Mouse (Mus musculus): ENCODE data around the gene Eif3f.

- TF ChIP-seq CTCF (conservative IDR thresholded peaks at IDR 0.05; ENCODE audit: insufficient read depth, insufficient read length, low read depth, low read length) (no peak), POLR2A (IDR thresholded peaks at IDR 0.05; ENCODE audit: low read depth, low read length) (no peak)
Measured at GRCm38 (mm10) chr7:108965968-108966367, 31.8 kb downstream of the Eif3f start.
